Mouse (Mus musculus) heart, adult 11 months (tissue): ENCODE measurements at regions not wholly inside any gene's neighbourhood (a gene's known extent, or its start where the extent isn't known, plus 50 kb on each side); places are given as distances from the start of the nearest gene placed in this dataset.
A peak's percentile ranks its signal among the peaks of the same experiment; 100 is the strongest.

Experiments used
- DNase-seq: peaks from one replicate; pipeline ENCODE4 v3.0.0; 2022

DNA sequence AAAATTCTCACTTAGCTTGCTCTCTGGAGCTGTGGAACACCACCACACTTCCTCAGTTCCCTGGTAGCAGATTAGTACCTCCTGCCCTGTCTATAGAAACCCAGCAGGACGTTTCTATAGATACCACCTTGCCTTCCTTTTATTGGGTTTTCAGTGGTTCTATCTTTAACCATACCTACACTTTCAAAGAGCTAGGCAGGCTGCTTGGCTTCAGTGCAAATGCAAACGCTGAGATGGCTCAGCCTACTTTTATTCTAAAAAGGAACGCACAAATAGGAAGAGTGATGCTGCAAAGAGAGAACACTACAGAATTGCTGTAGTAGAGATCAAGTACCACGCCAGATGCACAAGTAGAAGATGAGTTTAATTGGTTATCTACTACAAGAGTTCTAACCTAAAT lies 120.9 kb upstream of the Ifne start:
- no peak for DNase-seq

DNA sequence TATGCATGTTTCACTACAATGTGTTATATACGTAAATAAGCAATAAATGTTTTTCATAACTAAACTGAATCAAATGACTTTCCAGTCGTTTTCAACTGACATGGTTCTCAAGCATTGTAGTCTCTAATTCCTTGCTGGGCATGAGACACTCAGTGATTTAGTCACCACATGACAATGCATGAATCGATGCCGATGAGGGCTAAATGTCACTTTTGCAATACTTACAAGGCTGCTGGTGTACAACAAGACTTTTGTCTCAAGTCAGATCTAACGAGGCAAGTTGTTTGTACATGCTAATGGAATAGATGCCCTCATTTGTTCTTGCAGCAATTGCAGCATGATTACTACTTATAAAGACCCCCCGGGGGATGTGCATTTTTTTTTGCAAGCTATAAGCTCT lies 120.2 kb upstream of the Ifne start:
- no peak for DNase-seq

DNA sequence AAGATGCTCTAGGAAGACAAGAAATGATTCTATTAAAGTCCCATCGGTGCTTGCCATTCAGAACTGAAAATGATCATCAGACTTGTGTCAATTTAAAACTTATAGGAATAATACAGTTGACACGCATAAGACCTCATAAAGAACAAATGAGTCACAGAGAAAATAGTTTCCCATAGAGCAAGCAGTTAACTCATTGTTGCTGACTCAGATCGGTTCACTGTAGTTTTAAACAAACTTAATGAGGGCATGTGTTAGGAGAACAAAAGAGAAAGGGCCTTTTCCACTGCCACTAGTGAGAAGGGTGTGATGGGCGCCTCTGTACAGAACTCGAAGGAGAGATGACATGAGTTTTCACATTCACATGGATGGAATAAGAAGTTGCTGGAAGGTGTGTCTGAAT lies 118.3 kb upstream of the Ifne start:
- DNase-seq, result no peak

DNA sequence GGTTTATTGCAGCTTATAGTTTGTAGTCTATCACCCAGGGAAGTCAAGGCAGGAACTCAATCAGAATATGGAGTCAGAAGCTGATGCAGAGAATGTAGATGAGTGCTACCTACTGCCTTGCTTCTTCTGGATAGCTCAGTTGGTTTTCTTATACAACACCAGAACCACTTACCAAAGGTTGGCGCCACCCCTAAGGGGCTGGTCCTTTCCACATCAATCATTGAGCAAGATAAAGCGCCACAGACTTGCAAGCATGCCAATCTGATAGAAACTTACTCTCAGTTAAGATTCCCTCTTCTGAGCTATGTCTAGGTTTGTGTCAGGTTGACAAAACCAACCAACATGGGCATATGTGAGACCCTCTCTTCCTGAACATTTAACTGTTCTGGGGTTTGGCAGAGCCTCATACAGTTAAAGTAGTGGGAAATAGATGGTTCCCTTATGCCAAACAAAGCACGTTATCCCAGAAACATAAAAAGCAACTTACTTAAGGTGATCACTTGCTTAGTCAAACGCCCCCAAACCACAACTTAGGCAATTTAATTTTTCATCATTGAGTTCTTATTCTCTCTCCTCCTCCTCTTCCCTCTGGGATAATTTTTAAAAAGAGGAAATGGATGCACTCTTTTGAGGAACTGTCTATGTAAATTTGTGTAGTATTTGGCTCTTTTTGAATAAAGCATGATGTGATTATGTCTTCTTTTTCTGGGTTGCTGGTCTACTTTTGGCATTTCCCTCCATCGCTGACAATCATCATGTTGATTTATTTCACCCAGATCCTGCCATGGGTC lies 115.3 kb upstream of the Ifne start:
- DNase-seq, result no peak

DNA sequence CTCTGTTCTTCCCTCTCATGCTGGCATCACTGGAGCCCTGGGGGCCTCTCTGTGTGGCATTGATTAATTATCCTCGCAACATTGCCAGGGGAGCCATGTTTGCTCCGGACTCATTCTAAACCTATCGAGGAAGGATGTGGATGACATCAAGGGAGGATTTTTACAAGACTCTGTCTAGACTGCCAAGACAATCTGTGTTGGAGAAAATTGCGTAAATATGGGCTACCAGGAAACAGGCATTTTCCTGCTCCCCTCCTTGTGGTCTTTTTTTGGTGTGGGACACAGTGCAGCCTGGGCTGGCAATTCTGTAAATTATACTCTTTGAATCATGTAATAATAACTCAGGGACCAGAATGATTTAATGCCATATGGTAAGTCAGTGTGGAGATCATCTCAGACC lies 114.5 kb upstream of the Ifne start:
- no peak for DNase-seq

DNA sequence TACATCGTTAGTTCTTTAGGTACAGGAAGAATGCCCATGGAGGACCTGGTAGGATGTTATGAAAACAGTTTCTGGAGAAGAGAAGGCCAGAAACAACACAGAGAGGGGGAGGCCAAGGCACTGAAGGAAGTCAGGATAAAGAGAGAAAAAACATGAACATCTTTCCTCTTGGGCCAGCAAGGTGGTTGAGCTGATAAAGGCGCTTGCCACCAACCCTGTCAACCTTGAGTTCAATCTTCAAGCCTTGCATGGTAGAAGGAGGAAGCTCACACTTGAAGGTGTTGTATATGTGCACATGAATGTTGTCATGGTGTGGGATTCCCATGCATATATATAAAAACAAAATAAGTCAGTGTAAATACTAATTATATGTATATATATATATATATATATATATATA lies 112.5 kb upstream of the Ifne start:
- DNase-seq, result no peak

GRCm38 (mm10) chr4:88988363-88988762 lies 108.4 kb upstream of the Ifne start:
- no peak for DNase-seq

- no peak for DNase-seq
Measured at GRCm38 (mm10) chr4:88987103-88987502, 107.1 kb upstream of the Ifne start.

GRCm38 (mm10) chr4:88982457-88982856 lies 102.5 kb upstream of the Ifne start:
- DNase-seq, result no peak

DNA sequence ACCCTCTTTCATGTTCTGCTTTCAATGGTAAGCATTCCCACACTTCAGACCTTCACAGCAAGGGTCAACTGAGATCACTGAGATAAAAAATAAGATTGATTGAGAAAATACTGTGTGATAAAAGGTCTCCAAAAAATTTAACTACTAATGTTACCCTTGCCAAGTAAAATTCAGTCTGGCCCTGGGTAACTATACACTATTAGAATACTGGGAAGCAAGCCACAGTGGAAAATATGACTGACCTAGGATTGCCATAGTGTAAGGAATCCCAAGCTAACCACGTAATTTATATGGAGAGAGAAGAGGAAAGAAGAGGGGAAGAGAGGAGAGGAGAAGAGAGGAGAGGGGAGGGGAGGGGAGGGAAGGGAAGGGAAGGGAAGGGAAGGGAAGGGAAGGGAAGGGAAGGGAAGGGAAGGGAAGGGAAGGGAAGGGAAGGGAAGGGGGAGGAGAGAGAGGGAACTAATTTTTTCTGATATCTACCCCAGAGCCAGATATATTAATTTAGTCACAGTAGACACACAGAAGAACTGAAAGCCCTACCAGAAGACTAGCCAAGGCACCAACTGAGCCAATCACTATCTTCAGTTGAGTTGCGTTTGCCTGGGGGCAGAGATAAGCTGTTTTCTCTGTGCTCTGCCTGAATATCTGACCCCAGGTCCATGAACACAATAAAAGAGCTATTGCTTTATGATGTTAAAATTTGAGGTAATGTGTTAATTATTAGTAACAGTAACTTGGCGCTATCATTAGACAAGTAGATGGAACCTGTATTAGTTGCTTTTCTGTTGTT lies 97.3 kb upstream of the Ifne start:
- DNase-seq, result no peak

DNA sequence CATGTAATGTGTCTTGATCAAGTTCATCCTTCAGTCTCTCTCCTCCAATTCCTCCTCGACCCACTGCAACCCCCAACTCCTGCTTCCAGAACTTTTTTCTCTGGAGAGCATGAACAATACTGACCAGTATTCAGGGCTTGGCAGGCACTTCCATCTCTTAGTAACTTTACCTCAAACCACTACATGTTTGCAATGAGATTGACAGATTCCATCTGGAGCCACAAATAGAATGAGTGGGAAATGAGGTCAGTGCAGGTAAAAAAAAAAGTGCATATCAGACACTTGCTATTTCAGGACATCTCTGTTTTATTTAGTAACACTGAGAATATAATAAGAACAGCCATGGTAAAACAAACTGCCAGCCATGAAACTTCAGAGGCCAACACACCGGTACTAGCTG lies 94.5 kb upstream of the Ifne start:
- DNase-seq, result peak; percentile 87

DNA sequence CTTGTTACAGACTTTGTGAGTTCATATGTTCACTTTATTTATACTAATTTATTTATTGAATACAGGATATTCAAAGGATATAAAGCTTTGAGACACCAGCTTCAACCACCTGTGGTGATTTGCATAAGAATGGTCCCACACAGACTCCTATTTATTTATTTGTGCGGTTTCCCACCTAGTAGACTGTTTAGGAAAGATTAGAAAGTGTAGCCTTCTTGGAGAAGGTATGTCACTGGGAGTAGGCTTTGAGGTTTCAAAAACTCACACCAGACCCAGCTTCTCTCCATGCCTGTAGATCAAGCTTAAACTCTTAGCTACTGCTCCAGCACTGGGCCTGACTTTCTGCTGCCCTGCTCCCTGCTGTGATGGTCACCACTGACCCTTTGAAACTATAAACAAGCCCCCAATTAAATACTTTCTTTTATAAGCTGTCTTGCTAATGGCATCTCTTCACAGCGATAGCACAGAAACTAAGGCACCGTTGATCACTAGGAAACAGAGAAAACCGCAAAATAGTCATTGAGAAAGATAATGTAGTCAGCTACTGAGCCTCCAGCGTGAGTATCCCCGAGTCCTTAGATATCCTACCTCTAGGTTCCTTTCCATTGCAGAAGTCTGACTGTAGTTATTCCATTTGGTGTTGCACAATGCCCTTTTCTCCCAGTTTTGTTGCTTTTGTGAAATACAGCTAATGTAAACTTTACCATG lies 89.3 kb upstream of the Ifne start:
- DNase-seq, result no peak

- no peak for DNase-seq
Measured at GRCm38 (mm10) chr4:88959621-88960020, 79.6 kb upstream of the Ifne start.

DNA sequence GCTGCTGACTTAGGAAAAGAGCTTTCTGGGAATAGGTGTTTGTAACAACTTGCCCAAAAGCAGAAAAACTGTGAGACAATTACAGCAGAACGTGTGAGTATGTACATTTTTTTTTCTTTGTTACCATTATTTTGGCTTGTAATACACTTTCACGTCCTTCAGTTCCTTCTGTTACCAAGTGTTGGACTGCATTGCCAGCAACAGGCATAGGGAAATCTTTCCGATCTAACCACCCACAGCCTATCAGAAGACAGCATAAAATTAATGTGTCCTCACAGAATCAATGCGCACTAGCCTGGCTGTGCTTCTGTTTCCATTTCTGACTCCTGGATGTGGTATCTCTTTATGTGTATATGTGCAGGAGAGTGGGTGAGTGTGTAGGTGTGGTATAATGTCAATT lies 76.6 kb upstream of the Ifne start:
- DNase-seq, result no peak

GRCm38 (mm10) chr4:88956151-88956550 lies 76.2 kb upstream of the Ifne start:
- peak; percentile 0 for DNase-seq

- DNase-seq, result peak; percentile 19
Measured at GRCm38 (mm10) chr4:88955571-88955970, 75.6 kb upstream of the Ifne start.

DNA sequence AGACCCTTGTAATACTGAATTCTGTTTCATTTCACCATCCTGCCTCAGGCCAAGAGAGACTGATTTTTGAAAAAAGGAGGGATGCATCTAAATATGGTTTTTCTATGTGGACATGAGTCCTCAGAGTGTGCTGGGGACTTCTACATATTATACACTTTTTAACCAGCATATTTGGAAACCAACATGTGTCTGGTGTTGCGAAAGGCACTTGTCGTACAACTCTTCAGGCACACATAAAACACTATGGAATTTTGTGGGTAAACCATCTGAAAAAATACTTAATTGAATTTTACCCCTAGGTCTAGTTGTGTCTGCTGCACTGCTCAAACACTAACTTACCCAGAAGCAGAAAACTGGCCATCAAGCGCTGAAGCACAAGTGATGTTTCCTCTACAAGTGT lies 74.0 kb upstream of the Ifne start:
- peak; percentile 45 for DNase-seq

- no peak for DNase-seq
Measured at GRCm38 (mm10) chr4:88951034-88951336, 71.0 kb upstream of the Ifne start.

DNA sequence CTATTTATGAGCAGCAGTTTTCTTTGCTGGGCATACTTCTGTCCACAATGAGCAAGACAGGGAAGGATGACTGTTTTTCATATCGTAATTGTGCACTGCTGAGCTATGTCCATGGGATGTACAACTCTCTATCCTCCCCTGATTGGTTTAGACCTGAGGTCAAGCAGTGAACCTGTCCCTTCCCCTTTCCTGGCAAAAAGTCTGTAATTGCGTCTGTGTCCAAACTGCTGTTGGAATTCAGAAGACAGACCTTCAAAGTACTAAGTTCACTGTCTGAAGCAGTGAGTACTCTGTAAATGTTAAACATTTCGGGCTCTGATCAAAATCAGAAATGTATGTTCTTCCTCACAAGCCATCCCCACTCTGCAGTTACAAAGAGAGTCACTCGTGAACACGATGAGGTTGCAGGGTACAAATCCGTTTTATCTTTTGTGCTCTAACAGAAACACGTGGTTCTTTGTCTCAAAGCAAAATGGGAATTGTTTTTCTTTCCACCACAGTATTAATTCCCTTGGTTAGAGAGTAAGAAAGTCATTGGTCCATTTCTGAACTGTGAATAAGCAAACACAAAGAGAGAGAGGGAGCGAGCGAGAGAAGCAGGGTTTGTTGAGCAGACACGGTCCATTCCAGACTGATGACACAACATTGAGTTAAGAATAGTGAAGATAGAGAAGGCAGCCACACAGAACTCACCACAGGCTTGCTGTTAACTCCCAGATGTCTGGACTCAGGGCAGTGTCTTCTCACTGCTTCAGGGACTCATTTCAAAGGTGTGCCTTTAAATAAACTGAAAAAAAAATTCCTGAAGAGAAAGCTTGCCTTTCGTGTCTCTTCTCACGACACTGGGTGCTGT lies 70.4 kb upstream of the Ifne start:
- DNase-seq, result peak; percentile 85

DNA sequence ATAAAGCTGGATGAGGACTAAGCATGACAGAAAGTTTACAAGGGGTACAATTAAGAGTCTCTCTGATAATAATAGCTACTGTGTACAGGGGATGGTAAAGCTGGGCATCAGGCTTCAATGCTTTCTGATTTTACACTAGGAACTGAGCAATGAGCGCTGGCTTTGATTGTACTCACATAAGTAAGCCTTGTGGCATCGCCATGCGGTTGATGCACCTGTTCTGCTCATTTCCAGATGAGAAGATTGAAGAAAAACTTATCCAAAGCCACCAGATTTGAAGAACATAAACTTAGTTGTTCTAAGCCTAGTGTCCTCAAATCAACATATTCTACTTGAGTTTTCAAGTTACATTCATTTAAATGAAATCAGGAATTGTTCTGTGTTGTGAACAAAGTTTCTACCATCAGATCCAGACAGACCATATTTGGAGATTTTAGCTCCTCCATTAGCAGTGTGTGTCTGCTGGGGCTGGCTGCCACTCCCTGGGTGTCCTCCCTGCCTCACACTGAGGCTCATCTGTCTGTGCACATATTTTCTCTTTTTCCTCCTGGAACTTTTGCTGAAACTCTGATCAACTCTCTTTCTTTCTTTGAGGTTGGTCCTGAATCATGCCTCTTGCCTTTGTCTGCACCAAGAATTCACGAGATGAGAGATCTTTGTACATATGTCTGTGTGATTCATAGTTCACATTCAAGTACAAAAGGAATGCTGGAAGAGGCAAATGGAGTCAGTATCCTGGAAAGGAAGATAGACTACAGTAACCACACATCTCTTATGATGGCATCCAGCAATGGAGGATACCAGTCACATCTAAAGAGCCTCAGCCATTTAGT lies 68.2 kb upstream of the Ifne start:
- peak; percentile 22 for DNase-seq

DNA sequence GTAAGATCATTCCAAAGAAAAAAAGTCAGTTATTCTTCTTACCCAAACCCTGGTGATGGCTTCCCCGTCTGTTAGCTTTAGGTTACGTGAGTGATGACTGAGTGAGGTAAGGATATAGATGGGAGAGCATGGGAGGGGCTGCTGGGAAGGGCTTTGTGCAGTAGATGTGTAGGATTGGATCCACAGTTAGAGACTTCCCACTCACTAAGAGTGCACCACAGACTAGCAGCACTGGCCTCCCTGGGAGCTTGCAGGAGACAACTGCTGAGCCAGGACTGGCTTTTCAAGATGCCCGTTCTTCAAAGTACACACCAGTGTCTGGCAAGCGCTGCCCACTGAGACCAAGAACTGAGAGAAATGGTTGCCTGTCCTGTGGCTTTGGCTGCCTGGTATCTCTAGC lies 62.0 kb upstream of the Ifne start:
- no peak for DNase-seq

GRCm38 (mm10) chr4:88940670-88941069 lies 60.7 kb upstream of the Ifne start:
- DNase-seq, result no peak
